Mouse (Mus musculus) kidney, postnatal 10 days (tissue): ENCODE data around the gene Arglu1.
A peak's percentile ranks its signal among the peaks of the same experiment; 100 is the strongest.

Source experiments
- DNase-seq: peaks from one replicate; pipeline ENCODE4 v3.0.0; 2021; ENCODE audit warnings: mixed read lengths

Gene Arglu1

DNA sequence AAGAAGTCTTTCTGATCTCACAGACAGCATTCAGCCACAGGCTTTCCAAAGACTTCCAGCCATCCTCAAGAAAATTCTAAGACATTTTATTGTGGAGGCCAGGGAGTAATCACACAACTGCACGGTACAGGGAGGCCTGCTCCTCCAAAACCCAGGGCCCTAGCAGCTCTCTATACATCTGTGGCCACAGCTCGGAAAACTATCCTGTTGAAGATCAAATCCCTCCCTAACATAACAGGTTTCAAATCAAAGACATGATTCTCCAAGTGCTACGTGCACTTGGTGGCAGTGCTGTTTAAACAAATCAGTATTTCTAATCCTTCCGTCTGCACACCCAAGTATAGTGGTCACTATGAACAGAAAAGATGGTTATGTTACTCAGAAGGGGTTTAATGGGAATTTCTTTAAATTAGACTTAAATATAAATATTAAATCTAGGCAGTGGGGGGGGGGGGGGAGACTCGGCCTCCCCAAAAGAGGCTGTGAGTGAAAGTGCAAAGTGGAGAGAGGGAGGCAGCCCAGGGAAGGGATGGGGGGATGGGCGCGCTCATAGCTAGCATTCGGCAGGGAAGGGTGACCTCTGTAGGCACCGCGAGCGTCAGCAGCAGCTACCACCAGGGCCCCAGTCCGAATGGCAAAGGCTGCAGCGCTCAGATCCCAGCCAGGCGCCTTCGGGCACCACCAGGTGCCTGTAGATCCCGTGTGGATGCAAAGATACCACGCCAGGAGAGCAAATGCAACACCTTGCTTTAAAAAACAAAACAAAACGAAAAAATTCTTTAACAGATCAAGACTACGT is 31.7 kb downstream of the Arglu1 start:
- DNase-seq, result peak; percentile 94

DNA sequence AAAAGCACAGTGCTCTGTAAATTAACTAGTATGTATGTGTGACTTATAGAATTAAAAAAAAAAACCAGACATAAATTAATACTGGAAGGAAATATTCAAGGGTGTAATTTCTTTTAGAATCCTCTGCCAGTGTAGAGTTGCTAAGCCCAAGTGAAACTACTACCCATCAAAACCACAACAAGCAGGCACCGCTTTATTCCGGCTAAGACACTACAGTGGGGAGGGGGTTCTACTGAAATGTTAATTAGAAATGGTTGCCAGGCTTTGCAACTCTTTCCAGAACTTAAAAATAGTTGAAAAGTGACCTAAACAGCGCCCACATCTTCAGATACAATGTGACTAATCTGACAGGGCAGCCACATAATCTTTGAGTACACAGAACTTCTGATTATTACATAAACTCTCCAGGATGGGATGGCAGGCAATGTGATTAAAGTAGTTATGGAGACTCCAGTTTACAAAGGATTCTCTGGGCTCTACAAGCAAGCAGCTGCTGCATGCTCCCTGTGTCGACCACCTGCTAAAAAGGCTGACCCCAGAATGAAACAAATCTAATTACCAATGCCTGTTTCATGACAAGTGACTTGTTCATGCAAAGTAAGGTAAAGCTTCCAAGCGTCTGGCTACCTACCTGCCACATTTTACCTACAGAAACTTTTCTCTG is 32.5 kb downstream of the Arglu1 start:
- DNase-seq, result no peak

DNA sequence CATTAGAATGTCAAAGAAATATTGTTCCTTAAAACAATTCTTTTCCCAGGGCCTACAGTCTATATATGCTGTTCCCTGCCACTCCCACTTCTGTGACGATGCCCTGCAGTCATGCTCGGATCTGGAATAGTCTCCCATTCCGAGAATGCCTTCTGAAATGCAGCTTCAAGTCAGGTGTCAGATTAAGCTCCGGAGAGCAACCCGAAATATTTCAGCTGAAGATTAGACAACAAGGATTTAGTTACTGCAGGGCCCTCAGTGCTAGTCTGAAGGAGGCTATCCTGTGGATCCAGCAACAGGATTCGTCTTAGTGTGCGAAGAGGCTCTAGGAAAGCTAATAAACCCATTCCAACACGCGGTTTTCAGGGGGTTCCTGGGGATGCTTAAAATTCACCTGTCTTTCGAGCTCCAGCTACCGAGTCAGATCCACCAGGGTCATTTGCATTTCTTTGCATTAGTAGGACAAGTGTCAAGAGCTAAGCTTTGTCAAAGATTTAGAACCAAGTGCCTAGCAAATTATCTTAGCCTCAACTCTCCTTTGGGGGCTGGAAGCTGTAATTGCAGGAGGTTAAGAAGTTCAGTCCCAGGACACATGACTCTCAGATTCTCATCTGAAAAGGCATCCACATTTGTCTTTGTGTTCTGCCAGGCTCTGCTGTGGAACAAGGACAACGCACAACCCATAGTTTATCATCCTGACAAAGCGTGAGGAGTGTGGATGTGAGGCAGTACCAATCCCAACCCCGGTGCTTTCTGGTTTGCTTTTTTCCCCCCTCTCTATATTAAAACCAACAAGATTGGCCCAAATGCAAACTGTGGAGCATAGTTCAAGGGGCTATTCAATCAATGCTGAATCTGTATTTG is 33.5 kb downstream of the Arglu1 start:
- DNase-seq, result no peak

DNA sequence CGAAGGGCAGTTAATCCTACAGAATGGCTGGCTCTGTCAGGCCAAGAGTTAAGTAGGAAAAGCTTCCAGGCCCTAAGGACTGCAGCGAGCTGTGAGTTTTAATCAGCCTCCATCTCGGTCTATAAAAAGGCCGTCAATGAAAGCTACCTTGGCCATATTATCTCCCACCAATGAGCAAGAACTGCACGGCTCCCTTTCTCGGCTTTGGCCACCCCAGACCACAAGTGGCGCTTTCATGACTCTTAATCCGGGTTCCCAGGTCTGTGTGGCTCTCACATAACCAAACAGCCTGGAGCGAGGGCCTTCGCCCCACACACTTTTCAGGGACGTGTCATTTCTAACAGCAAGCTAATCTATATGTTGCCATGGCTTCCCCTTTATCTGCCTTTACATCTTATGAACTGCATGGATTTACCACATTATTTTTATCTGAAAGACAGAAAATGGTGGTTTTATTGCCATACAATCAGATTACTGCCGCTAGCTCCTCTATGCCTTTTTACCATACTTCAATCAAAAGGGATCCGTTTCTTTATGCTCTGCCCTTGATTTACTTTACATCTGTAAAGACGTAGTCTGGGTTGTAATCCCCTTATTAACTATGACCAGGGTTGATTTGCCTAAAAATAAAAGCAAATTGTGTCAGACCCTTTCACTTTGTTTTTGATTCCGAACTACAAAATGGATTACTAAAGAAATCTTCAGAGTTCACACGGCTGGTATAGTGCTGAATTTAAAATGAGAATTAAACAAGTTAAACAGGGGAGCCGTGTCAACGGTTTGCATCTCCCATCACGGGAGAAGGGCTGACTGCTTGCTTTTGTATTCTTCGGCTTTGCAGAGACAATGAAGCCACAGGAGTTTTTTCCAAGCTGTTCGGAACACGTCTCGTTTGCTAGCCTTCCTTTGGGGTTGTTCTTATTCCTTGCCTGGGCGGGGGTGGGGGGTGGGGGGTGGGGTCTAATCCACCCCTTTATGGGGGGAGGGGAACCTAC is 34.7 kb downstream of the Arglu1 start:
- DNase-seq, result no peak

DNA sequence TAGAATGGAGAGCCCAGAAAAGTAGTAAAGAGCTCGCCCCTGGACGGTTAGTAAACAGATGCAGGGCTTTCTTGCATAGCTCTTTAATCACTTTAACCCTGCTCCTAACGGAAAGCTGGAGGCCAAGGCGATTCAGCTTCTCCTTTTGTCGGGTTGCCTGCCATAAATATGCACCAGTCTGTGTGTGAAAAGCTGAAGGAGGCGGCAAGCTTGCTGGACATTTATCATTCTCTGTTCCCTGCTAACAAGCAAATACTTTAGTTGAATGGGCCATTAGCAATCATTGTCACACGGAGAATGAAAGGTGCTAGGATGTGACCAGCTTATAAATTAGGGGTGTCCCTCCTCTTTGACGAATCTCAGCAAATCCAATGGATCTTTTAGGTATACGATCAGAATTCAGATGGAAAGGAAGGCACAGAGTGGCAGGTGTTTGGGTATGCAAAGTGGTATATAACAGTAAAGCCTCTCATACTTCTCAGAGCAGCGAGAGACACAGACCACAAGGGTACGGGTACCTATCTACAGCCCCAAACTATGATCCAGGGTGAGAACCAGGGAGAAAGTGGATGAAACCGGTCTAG is 36.3 kb downstream of the Arglu1 start:
- no peak for DNase-seq

DNA sequence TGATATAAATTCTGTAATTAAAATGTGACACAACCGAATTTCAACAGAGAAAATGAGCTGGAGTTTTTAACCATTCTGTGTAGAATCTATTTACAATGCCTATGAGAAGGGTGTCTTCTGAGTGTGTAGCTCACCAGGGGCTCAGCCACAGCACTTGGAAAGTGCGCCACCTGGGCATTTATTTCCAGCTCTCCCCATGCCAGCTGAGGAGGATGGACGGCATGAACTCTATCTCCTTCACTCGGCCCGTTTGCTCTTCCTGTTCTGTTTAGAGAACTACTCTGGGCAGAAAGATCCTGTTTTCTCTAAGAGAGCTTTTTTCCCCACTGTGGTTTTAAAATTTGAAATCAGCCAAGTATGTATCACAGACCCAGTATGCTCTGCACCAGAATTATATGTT is 37.0 kb downstream of the Arglu1 start:
- no peak for DNase-seq

DNA sequence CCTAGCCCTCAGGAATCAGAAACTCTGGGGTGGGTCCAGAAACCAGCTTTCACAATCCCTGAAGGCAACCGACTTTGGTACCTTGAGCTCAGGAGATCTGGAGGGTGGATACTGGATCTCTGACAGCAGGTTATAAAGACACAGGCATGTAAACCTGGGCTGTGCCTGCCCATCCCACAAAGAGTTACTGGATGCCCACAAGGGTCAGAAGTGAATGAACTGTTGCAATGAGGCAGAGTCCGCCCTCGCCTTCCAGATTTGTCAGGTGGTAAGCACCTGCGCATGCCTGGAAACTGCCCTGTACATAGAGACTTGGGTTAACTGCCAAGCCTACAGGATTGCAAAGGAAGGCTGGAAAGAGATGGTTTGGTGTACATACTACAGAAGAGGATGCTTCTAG is 37.9 kb downstream of the Arglu1 start:
- DNase-seq, result no peak

DNA sequence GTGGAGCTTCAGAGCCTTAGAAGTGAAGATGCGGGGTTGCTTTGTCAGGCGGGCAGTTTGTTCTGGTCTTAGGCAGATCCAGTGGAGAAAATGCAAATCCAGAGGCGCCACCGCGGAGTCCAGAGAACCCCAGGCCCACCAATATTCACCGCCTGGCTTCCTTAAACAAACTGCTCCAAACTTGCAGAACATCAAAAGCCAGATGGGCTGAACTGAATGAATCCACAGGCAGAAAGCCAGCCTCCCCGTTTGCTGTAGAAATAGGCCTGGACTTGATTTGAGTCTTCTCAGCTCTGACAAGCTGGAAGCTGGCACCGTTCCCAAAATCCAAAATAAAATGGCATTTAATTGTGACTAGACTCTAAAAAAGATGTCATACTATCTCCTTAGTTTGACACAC is 40.4 kb downstream of the Arglu1 start:
- peak; percentile 51 for DNase-seq

DNA sequence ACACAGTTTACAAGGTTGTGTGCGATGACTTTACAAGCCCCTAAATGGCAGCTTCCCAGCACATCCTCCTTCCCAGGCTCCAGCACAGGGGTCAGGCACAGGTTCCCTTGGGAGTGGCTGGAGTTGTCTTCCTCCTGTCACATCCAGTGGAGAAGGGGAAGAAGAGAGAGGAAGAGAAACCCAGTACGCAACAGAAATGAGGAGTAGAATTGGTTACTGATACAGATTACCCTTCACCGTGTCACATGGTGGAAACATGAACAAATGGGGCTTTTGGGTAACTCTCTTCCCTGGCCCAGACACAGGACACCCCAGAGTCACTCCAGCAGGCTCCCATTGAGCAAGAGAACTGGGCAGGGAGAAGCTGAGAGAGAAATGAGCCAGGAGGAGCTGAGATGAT is 40.8 kb downstream of the Arglu1 start:
- DNase-seq, result no peak

DNA sequence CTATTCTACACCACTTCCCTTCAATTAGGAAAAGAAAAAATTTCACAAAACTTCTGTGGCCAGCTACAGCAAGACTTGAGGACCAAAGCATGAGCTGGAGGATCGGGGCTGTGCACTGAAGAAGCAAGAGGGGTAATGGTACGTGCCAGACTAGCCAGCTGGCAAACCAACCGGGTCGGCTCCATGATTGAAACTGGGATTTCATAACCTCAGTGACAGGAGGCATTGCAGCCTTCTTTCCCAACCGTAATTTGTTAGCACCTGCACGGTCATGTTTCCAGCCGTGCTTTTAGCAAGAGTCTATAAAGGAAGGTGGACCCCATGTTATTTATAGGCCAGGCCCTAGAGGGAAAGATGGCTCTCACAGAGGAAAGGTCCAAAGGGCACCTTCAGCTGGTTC is 41.6 kb downstream of the Arglu1 start:
- DNase-seq, result no peak

DNA sequence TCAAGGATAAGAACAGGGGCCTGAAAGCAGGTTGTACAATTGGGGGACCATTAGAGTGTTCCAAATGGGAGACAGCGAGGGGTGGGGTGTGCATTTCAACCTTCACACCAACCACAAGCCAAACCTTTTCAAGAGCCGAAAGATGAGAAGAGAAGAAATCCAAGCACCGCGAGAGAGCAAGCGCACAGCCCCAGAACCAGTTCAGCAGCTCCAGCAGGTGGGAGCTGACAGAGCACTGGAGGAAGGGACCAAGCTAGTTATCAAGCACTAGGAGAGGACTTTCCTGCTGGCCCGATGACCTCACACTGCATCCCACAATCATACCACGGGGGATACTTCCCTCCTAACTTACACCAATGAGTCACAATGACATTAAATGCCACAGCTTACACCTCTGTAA is 42.5 kb downstream of the Arglu1 start:
- no peak for DNase-seq

DNA sequence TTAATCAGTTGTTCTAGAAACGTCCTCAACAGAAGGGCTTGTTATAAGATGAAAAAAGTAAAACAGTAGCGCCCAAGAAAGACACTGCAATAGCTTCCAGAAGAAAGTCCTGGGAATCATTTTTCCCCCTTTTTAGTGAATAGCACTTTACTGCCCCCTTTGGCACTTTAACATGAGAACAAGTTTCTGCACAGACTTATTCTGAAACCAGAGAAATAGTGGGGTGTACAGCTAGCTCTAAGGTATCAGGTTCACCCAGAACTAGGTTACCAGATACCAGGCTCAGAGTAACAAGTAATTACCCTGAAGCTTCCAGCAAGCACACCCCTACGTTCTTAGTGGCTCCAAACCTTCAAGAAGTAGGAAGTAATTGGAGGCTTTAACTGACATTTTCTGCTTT is 43.0 kb downstream of the Arglu1 start:
- no peak for DNase-seq

DNA sequence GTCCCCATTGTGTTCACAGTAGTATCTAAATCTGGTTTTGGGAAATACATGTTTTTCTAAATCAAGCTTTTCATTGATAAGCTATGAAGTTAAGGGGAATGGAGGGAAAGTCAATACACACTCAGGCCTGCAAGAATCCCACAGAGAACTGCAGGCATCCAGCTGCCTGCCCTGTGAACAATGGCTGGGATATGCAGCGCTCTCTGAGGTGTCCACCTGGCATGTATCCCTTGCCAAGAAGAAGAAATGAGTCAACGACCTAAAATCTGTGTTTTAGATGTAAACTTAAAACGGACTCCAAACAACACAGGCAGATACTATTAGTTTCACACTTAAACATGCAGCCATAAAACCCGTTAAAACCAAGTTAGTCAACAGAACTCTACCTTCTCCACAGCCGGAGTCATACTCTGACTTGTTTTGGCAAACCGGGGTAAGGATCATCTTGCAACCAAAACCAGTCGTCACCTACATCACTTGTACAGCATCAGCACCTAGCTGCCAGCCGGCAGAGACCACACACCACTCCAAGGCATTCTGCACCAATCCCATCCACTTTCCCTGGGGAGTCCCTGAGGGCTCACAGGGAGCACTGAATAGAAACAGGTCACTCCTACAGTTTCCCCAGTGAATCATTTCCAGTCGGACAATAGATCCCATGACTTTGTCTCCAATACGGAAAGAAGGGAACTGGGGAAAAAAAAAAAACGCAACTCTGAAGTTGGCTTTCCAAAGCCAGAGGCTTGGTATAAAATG is 46.0 kb downstream of the Arglu1 start:
- no peak for DNase-seq

DNA sequence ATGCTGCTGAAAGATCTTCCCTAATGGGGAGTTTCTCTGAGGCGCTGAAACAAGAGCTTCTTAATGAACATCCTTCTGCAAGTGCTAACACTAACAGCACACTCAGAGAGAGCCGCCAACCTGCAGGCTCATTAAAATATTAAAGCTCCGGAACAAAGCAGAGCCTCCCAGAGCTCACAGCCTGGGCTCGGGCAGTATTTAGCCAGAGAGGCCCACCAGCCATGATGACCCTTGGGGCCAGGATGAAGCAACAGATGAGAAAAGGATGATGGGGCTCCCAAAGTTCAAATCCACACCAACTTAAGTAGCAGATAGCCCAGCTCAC is 50.1 kb downstream of the Arglu1 start:
- DNase-seq, result no peak

DNA sequence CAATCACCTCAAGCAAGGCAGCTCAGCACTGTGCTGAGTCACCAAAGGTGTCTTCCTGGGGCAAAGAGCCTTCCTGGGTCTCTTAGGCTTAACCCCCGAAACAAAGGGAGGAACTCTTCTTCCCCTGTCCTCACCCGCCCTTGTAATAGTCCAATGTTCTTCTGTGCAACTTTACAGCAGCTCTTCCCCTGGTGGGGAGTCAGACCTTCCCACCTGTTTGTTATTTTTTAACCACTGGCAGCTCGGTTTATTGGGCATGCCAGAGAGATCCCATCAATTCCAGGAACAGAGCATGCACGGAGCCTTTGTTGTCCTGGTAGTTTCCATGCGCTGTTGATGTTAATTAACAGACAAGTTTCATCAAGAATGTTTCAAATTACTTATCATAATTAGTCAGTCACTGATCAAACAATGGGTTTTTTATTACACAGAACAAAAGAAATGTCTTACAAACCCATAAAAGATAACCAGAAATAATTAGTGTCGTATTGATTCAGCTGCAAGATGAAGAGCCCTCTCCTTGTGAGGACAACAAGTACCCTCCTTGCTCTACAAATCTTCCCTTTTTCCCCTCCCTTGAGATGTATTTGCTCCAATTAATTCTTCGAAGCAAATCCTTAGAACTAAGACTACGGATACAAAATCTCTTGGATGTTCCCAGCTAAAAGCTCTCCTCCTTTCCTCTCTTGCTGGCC is 50.6 kb downstream of the Arglu1 start:
- DNase-seq, result no peak

DNA sequence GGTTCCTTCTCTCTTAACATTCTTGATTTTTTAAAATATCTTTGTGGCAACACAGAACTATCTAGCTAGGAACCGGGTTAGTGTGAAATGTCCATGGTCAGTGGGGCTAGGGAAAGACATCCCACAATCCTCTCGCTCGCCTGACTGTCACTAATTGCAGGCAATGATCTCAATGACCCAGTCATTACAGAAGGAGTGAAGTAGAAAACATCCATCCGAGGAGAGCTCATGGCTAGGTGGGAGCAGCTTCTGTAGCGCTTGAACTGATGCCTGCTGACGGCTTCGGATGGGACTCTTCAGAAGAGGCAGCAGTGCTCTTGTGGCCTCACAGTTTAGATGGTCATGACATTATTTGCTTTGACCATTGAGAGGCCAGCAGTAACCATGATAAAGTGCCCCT is 58.9 kb downstream of the Arglu1 start:
- no peak for DNase-seq

DNA sequence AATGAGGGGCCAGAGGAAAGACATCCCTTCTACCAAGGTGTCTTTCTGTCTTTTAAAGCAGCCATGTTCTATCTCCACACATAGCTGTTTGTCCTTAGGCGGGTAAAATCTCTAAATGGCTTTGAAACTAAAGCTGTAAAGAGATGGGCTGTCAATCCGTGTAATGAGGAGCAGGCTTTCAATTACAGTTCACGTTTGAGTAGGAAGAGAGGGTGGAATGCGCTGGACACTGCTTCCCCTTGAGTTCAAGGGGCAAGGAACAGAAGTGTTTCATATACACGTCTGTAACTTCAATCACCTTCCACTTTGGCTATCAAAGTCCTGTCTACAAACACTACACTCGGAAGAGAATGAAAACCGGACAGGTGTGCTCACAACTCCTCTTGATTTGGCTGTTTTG is 66.3 kb downstream of the Arglu1 start:
- DNase-seq, result no peak

DNA sequence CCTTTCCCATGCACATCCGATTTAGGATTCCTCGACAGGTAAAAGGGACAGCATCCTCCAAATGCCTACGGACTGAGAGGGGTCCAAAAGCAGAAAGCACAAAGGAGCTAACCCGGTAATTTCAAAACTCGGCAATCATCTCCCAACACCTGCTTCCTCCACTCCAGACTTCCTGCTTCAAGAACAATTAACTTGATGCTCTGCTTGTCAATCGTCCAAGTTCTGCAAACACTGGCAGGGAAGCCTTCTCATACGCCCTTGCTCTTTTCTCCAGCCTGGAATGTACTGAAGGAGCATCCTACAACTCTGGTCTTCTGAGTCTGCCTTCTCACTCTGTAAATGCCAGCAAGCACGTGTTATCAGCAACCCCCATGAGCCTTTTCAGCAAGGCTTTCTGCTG is 66.8 kb downstream of the Arglu1 start:
- peak; percentile 43 for DNase-seq

DNA sequence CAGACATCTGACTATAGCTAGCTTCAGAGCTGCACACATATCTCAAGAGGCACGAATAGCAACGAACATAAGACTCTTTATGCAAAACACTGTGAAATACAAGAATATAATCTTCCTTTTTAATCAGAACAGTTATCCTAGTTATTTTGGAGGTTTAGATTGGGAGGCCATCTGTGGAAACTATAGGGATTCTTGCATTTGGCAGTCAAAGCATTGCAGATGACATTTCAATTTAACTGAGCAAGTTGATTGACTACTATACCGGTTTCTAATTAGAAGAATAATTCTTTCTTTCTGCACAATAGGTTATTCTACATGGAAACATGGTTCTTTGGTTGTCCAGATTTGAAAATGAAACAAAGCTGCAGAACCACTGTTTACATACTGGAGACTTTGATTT is 67.8 kb downstream of the Arglu1 start:
- no peak for DNase-seq

DNA sequence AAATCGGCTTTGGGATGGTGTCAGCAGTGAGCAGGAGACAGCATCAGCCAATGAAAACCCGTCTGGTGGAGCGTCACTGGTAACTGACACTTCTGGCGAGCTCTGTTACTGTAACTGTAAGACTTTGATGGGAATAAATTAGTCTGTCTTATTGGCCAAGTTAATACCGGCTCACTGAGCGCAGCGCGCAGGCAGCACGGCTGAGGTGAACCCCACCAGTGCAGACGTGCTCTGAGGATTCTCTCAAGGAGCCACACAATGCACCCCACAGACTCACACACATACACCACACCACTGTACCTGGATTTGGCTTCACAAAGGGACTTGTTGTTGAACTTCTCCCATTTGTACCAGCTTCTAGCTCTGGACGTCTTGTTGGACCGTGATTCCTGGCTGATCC is 68.3 kb downstream of the Arglu1 start:
- no peak for DNase-seq
